Mouse (Mus musculus) heart, embryonic 11.5 days (tissue): ENCODE data around the gene Tbc1d2. TPM values are rescaled to one million over a fixed set of nuclear protein-coding genes. Genes with fewer than 3 reads are reported as not detected.
A peak's percentile ranks its signal among the peaks of the same experiment; 100 is the strongest.

Source experiments
- ATAC-seq: fragments of 200-750 bp; cut with Nextera tagmentation; replicated peaks from 2 replicates; pipeline ENCODE4 v1.8.0; 2017; ENCODE audit warnings: moderate library complexity; ENCODE audit not compliant: insufficient number of reproducible peaks, low FRiP score, low TSS enrichment
- H3K27ac ChIP-seq: fragments of 300-500 bp; sonication (generic); 2 replicates; pipeline ENCODE4 v1.5.1; 2014; ENCODE audit warnings: mild to moderate bottlenecking, low read depth, low read length
- H3K27me3 ChIP-seq: fragments of 300-500 bp; sonication (generic); 2 replicates; pipeline ENCODE4 v1.6.1; 2014; ENCODE audit warnings: mild to moderate bottlenecking, low read length, mixed read lengths; ENCODE audit not compliant: control insufficient read depth, insufficient read depth
- H3K36me3 ChIP-seq: fragments of 300-500 bp; sonication (generic); 2 replicates; pipeline ENCODE4 v1.6.1; 2014; ENCODE audit warnings: mild to moderate bottlenecking, low read length, moderate library complexity, mixed read lengths; ENCODE audit not compliant: control insufficient read depth, insufficient read depth
- H3K4me1 ChIP-seq: fragments of 300-500 bp; sonication (generic); 2 replicates; pipeline ENCODE4 v1.6.1; 2014; ENCODE audit warnings: low read length; ENCODE audit not compliant: control insufficient read depth, insufficient read depth
- H3K4me2 ChIP-seq: fragments of 300-500 bp; sonication (generic); 2 replicates; pipeline ENCODE4 v1.6.1; 2014; ENCODE audit warnings: mild to moderate bottlenecking, moderate library complexity
- H3K4me3 ChIP-seq: fragments of 300-500 bp; sonication (generic); 2 replicates; pipeline ENCODE4 v1.5.1; 2014; ENCODE audit warnings: low read depth, low read length
- H3K9ac ChIP-seq: fragments of 300-500 bp; sonication (generic); 2 replicates; pipeline ENCODE4 v1.6.1; 2014; ENCODE audit warnings: mild to moderate bottlenecking, low read depth, low read length, moderate library complexity
- H3K9me3 ChIP-seq: fragments of 300-500 bp; sonication (generic); replicated peaks from 2 replicates; pipeline ENCODE4 v1.6.1; 2016; ENCODE audit warnings: low read length; ENCODE audit not compliant: control insufficient read depth
- WGBS: fragments of 180-500 bp; shearing (Covaris S2); extraction: QIAGEN DNeasy Blood & Tissue Kit; methylation state at CpG from one replicate; pipeline ENCODE4 v1.1.7; 2014; ENCODE audit not compliant: insufficient replicate concordance; 5-methylcytosine and 5-hydroxymethylcytosine counted together
- polyA plus RNA-seq: library from polyadenylated mRNA; unstranded; fragments of >200 nt; fragmentation: Nextera tagmentation; extraction: Ambion mirVana; gene quantifications from 2 replicates; pipeline ENCODE4 v1.2.1, GENCODE M21; 2014

The Tbc1d2 gene
- 0.11 and 0.30 TPM in 2 replicates for polyA plus RNA-seq

DNA sequence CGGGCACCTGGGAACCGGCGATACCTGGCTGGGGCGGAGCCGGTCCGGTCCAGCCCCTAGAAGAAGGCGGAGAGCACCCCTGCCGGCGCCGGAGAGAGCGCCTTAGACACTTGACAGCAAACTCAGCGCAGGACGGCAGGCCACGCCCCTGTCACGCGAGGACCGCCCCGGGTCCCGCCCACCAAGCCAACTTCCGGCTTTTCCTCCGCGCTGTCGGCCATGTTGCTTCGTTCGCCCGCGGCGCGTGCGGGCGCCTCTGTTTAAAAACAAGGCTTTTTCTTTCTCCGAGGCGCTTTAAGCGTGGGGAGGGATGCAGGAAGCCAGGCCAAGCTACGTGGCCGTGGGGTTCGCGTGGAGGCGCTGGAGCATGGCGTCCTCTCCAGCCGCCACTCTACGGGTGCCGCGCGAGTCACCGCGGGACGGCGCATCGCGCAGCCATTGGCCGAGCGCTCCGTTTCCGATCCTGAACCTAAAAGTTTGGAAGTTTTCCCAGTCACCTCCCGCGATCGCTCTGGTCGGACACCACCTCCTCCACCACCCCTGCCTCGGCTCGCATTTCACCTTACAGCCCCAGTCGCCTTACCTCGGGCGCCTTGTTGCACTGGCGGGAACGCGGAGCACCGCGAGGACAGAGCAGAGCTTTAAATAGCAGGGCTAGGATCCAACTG is at the start of gene Tbc1d2:
Tbc1d2 (minus strand) TSS at position 124 of the 668 bp plus-strand sequence.
- Histone ChIP-seq H3K4me2 (peak within 1 kb of the TSS; percentile 96), H3K27me3 (peaks cover 43% of the 10 kb centered on the region), H3K4me1 (peaks cover 5% of the 10 kb centered on the region; the same call in 1 of the 2 replicates), H3K27ac (peak within 1 kb of the TSS; percentile 81), H3K36me3 (no peaks in the 10 kb centered on the region), H3K4me3 (peak within 1 kb of the TSS; percentile 77), H3K9ac (peak within 1 kb of the TSS; percentile 84), H3K9me3 (no peaks in the 10 kb centered on the region)
- peak; percentile 90 for ATAC-seq
- whole genome bisulfite sequencing: 0% methylated on average over 66 of the region's 69 CpGs

DNA sequence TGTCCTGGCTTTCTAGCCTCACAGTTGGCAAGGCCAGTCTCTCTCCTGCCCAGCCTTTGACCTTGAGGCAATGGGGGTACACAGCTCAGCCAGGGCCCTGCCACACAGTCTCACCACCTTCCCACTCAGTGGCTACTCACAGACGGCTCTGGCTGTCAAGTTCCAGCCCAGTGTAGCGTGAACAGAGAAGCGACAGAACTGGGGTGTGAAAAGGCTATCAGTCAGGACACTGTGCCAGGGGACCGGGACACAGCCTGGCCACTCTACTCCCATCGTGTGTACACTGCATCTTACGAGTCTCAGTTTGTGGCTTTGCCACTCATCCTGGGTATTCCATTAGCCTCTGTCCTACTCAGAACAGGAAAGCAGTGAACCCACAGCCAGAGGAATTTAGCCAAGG is 46.5 kb upstream of the Tbc1d2 start:
- no peak overlapping the region for H3K4me2 ChIP-seq
- H3K27ac ChIP-seq: no peak overlapping the region
- H3K9me3 ChIP-seq: no peaks in the 10 kb centered on the region
- H3K36me3 ChIP-seq: no peaks in the 10 kb centered on the region
- no peak overlapping the region for H3K4me3 ChIP-seq
- H3K4me1 ChIP-seq: no peaks in the 10 kb centered on the region
- no peak for ATAC-seq
- H3K9ac ChIP-seq: no peak overlapping the region
- no peaks in the 10 kb centered on the region for H3K27me3 ChIP-seq
- WGBS: 52% methylated on average over 6 of the region's 6 CpGs

- no peak overlapping the region for H3K9ac ChIP-seq
- H3K27ac ChIP-seq: no peak overlapping the region
- H3K27me3 ChIP-seq: peaks cover 11% of the 10 kb centered on the region
- ATAC-seq: no peak
- no peak overlapping the region for H3K4me2 ChIP-seq
- H3K4me3 ChIP-seq: no peak overlapping the region
- H3K36me3 ChIP-seq: no peaks in the 10 kb centered on the region
- WGBS: 83% methylated on average over 8 of the region's 8 CpGs
- no peaks in the 10 kb centered on the region for H3K9me3 ChIP-seq
- H3K4me1 ChIP-seq: no peaks in the 10 kb centered on the region
Measured at GRCm38 (mm10) chr4:46690565-46690964, 40.6 kb upstream of the Tbc1d2 start.

- H3K9ac ChIP-seq: no peak overlapping the region
- no peak overlapping the region for H3K27ac ChIP-seq
- no peaks in the 10 kb centered on the region for H3K4me1 ChIP-seq
- no peak for ATAC-seq
- H3K36me3 ChIP-seq: no peaks in the 10 kb centered on the region
- H3K4me3 ChIP-seq: no peak overlapping the region
- no peaks in the 10 kb centered on the region for H3K9me3 ChIP-seq
- no peak overlapping the region for H3K4me2 ChIP-seq
- H3K27me3 ChIP-seq: peaks cover 11% of the 10 kb centered on the region
- WGBS: 74% methylated on average over 8 of the region's 8 CpGs
Measured at GRCm38 (mm10) chr4:46690023-46690420, 40.0 kb upstream of the Tbc1d2 start.

DNA sequence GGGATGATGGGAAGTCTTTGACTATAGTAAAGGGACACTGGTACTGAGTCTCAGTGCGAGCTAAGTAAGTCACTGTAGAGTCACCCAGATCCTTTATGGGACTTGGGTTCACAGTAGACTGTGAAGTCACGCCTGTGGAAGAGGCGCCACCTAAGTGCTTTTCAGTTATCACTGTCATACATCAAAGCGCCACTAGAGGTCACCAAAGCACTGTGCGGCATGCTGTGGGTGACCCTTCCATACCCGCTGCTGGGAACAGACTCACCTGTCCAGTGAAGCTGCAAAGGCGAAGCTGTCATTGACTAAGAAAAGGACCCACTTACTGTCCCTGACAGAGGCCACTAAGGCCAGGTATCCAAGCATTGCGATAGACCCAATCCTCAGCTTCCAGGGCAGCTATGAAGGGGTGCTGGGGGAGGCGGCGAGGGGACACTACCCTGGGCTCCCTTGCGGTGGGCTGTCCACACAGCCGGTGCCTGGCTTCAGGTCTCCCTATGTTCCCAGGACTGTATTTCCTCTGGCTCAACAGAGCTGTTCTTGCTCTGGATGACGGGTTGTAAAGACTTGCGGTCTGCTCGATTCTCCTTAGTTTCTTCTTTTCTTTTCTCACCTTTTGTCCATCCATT is 39.5 kb upstream of the Tbc1d2 start:
- Histone ChIP-seq H3K9ac (no peak overlapping the region), H3K27ac (no peak overlapping the region), H3K27me3 (peaks cover 11% of the 10 kb centered on the region), H3K4me3 (no peak overlapping the region), H3K9me3 (no peaks in the 10 kb centered on the region), H3K36me3 (no peaks in the 10 kb centered on the region), H3K4me1 (no peaks in the 10 kb centered on the region), H3K4me2 (no peak overlapping the region)
- WGBS: 46% methylated on average over 15 of the region's 15 CpGs
- ATAC-seq: 0 out of 2 replicates have a peak, but pooled peaks have one; percentile 18

DNA sequence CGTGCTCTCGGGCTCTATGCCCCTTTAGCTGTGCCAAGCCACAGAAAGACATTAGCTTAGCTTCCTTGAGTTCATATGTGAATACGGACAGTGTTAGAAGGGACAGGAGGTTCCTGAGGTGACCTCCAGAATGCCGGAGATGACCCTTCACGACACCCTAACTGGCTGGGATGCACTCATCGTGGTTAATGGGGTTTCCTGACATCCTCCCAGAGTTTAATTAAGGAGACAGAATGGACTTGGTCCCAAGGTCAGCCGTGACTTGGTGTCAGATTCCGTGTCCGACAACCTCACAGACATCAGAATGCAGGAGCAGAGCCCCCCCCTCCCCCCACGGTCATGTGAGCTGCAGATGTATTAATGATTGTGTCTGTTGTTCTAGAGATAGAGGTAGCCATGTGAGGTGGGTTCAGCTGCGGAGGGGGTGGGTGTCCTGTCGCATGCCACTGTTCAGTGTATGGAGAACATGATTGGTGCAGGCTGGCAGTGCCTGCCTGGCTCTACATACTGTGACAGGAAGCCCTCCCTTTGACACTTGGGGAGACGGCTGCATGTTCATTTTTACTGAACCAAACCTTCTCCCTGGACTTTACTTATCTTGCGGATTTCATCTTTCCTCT is 38.3 kb upstream of the Tbc1d2 start:
- Histone ChIP-seq H3K4me3 (no peak overlapping the region), H3K4me1 (no peaks in the 10 kb centered on the region), H3K36me3 (no peaks in the 10 kb centered on the region), H3K9me3 (no peaks in the 10 kb centered on the region), H3K9ac (no peak overlapping the region), H3K4me2 (no peak overlapping the region), H3K27ac (no peak overlapping the region), H3K27me3 (peaks cover 11% of the 10 kb centered on the region)
- no peak for ATAC-seq
- 75% methylated on average over 14 of the region's 14 CpGs for WGBS

- WGBS: 61% methylated on average over 6 of the region's 6 CpGs
- Histone ChIP-seq H3K9ac (no peak overlapping the region), H3K27me3 (no peaks in the 10 kb centered on the region), H3K4me3 (no peak overlapping the region), H3K4me1 (no peaks in the 10 kb centered on the region), H3K27ac (no peak overlapping the region), H3K4me2 (no peak overlapping the region), H3K36me3 (no peaks in the 10 kb centered on the region), H3K9me3 (no peaks in the 10 kb centered on the region)
- ATAC-seq: no peak
Measured at GRCm38 (mm10) chr4:46684160-46684559, 34.2 kb upstream of the Tbc1d2 start.

DNA sequence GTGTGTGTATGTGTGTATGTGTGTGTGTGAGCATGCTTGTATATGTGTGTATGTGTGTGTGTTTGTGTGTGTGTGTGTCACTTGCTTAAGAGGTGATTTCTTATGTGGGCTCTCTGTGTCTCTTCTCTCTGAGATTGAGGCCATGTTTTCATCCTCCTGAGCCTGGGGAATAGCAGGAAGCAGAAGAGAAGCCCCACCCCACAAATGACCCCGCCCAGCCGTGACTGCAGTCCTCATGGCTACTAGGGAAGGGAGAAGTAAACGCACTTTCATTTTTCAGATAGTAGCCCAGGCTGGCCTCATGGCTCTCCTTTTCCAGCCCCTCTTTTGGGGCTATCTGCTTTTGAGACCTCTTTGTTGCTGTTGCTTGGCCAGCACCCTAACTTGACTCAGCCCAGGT is 26.6 kb upstream of the Tbc1d2 start:
- Histone ChIP-seq H3K9me3 (no peaks in the 10 kb centered on the region), H3K9ac (no peak overlapping the region), H3K4me1 (no peaks in the 10 kb centered on the region), H3K4me3 (no peak overlapping the region), H3K4me2 (no peak overlapping the region), H3K36me3 (no peaks in the 10 kb centered on the region), H3K27me3 (0 out of 2 replicates have a peak, but pooled peaks cover 3% of the 10 kb centered on the region), H3K27ac (no peak overlapping the region)
- ATAC-seq: no peak
- 60% methylated on average over 3 of the region's 3 CpGs for WGBS
